Mouse (Mus musculus) large intestine, adult 2 months (tissue): ENCODE data around the gene Gm10300. TPM values are rescaled to one million over a fixed set of nuclear protein-coding genes. Genes with fewer than 3 reads are reported as not detected.
A peak's percentile ranks its signal among the peaks of the same experiment; 100 is the strongest.

Source experiments
- DNase-seq: peaks from one replicate; pipeline ENCODE4 v3.0.0-alpha.2; 2012; ENCODE audit warnings: low read depth, low spot score
- WGBS: fragments of 180-500 bp; shearing (Covaris S2); methylation state at CpG from one replicate; pipeline ENCODE4 v1.1.7; 2018; 5-methylcytosine and 5-hydroxymethylcytosine counted together
- polyA plus RNA-seq: library from polyadenylated mRNA; depleted of rRNA; stranded (reverse); fragments of >200 nt; gene quantifications from 2 replicates; pipeline ENCODE4 v1.2.3, GENCODE M21; 2012; rRNA removed

Gm10300 gene
- polyA plus RNA-seq: 0.04 and 0.12 TPM in 2 replicates

DNA sequence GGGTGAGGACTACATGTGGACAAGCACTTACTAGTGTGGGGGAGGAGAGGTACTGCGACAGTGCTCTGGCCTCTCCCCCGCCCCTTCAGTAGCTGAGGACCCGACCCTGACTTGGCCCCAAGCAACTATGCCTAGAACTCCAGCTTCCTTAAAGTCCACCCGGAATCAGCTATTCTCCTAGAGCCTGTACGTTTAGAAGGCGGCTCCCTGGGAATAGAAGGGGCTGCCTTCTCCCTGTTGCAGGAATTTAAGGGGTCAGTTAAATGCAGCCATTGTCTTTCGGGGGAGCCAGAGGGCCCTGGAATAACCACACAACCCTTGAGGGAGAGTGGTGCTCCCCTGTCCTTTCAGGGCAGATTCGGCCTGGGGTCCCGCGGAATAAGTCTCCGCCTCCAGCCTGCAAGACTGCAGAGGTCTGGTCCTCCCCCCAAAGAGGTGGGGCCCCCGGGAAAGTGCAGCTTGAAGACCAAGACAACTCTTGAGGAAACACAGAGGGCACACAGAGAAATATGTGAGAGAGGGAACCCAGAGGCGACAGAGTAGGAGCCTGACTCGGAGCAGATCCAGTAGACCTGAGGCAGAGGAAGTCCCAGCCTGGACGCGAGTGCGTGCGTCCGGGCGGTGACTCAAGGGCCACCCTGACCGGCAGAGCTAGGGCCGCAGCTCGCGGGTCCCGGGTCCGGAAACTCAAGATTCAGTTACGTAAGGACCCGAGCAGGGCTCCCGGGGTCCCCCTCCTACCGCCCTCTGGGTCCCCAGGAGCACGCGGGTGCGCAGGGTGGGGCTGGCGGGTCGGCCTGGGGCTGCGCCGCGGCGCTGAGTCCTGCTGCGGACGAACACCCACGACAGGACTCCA lies at the start of gene Gm10300:
Gene Gm10300 (plus strand): TSS at position 621 of the 856 bp plus-strand sequence.
- 2% methylated on average over 42 of the region's 42 CpGs for WGBS
- DNase-seq: no peak

DNA sequence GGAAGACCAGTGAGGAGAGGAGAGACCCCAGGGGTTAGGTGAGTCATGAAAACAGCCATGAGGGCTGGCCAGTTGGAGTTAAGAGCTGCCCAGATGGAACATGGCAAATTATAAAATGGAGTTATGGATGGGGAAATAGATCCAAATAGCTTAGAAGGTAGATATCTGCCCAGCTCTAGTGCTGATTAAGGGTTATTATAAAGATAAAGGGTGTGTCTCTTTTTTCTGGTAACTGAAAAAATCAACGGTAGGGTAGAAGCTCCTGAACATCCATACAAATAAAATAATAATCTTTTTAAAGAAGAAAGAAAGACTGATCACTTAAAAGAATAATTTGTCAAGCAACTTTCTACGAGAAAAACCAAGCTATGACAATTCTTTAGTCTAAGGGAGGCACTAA lies 49.2 kb upstream of the Gm10300 start:
- DNase-seq: no peak
- 55% methylated on average over 2 of the region's 2 CpGs for WGBS

DNA sequence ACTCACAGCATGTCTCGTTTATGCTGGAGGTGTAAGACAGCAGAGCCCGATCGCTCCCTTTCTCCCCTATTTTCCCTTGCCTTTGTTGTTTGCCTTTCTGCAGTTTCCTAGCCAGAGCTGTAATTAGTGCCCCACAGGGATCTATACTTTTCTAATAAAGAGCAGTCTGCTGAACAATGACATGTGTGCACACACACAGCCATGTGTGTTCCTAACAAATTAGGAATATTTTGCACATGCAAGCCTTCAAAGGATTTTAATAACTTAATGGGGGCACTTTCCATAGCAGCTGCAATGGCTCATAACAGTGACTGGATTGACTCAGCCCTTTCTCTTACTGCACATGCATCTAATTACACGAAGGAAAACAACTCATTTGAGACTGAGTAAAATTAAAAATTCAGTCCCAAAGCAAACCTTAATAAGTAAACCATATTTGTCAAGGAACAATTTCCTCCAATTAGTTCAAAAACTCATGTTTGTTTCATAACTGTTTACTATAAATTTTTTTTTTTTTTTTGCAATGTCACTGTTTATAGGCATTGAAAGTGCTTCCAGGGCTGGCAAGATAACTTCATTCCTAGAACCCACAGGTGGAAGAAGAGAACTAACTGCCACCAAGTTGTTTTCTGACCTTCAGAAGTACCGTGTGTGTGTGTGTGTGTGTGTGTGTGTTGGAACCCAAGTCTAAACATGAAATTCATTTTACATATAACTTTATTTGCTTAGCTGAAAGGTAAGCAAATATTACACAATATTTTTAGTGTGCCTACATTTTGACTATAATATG lies 48.6 kb upstream of the Gm10300 start:
- 43% methylated on average over 5 of the region's 5 CpGs for WGBS
- DNase-seq: no peak

DNA sequence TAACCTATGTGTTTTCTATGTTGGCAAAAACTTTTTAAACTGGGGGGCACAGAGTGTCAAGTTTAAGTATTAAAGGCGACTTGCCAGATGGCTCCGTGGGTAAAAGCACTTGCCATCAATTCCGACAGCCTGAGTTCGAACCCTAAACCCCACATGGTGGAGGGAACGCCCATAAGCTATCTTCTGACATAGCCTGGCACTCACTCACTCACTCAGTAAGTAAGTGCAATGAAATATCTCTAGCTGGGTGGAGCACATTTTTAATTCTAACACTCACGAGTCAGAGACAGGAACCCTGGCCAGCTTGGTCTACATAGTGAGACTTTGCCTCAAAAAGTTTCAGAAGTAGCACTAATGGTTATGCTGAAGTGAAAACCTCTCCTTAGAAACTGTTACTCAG lies 47.3 kb upstream of the Gm10300 start:
- no peak for DNase-seq
- 84% methylated on average over 6 of the region's 6 CpGs for WGBS

DNA sequence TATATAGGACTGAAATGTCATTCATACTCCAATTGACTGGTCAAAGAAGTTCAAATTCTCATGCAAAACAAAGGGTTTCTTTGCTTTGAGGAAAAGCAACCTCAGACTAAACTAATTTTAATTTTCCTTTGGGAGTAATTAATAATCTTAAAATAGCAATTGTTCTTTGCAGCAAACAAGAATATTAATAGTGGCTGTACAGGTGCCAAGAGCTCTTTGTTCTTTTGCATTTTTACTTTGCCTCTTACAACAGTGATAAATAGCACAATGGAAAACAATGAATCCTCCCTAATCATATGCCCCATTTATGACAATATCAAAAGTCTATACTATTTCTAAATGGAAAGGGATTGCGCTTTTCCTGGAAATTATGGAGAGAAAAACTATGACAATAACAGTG lies 46.7 kb upstream of the Gm10300 start:
- WGBS: 90% methylated on average over 1 of the region's 1 CpGs
- no peak for DNase-seq

DNA sequence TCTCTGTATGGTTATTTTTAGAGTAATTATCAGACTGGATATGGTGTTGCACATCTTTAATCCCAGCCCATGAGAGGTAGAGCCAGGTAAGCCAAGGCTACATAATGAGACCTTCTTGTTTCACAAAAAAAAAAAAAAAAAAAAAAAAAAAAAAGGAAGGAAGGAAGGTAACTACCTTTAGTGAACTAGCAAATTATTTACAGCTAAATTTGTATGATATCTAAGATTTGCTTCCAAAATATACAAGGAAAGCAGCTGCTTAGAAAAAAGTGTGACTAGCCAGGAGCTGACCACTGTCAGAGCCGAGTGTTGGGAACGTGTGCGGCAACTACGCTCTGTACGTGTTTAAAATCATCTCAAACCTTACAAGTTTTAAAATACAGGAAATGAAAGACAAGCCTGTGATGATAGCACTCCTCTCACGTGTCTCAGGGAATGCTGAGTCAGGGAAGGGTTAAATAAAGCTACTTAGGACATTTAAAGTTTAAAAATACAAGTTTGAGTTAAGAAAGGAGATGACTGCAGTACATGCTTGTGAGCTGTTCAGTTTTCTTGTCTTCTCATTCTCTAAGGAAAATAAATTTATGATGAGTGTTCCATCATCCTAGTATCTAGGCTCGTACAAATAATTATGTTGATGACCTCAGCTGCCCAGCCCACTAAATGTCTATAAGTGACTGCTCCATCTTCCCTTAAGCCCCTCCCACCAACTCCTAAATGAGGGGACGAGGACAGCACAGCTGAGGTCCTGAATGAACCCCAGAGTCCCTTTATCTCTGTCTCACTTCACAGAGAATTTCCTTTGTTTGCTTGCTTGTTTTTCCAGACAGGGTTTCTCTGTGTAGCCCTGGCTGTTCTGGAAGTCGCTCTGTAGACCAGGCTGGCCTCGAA lies 44.4 kb upstream of the Gm10300 start:
- 67% methylated on average over 10 of the region's 10 CpGs for WGBS
- no peak for DNase-seq

DNA sequence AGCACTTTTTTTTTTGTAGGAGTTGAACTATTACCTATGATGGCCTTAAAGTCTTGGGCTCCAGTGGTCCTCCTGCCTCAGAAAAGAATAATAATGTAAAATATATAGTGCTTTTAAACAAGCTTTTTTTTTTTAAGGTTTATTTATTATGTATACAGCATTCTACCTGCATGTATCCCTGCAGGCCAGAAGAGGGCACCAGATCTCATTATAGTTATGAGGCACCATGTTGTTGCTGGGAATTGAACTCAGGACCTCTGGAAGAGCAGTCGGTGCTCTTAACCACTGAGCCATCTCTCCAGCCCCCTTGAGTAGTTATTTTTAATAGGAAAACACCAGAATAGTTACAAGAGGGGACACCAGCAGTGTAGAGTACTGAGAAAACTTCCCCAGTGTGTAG lies 41.3 kb upstream of the Gm10300 start:
- no peak for DNase-seq
- 89% methylated on average over 1 of the region's 1 CpGs for WGBS

DNA sequence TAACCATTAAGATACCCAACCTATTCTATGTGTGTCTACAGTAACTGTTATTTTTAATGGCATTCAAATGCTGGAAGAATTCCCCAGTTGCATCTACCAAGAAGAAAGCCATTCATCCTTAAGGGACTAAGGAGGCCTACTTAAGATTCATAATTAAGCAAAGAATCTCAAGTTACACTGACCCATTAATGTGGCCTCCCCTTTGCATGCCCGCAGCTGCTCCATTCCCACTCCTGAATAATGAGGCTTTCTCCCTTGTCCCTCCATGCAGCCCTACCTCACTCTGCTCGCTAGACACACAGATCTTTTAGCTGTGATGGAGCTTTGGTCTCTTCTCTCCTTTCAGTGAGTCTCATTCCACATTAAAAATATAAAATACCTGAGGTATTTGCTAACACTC lies 40.3 kb upstream of the Gm10300 start:
- WGBS: 93% methylated on average over 2 of the region's 2 CpGs
- no peak for DNase-seq

DNA sequence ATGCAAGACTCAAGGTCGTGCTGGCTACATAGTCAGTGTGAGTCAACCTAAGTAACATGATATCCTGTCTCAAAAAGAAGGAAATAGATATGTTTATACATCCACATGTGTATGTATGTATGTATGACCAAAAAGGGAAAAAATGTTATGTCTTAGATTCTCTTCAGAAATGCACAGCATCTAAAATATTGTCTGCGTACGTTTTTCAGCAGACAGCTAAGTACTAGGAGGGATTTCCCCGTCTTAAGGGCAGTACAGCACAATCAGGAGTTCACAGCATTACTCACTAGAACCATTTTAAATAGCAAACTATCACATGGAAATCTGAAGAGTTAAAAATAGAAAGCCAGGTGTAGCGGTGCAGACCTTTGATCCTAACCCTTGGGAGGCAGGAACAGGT lies 37.4 kb upstream of the Gm10300 start:
- 59% methylated on average over 5 of the region's 5 CpGs for WGBS
- no peak for DNase-seq

DNA sequence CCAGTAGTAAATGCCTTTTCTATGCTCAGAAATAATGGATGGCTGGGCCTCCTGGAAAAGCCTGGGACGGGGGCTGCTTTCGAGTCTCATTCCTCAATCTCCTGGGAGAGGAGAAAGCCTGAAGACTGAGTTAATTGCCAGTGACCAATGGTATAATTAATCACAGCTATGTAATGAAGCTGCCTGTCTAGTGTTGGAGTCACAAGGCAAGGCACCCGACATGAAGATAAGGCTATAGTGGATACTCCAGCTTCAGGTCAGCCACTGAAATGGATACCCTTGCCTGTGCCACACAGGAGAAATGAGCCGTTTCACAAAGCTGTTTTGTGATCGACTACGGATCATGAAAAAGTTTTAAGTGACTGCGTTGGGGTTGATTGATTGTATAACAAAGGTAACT lies 36.5 kb upstream of the Gm10300 start:
- no peak for DNase-seq

DNA sequence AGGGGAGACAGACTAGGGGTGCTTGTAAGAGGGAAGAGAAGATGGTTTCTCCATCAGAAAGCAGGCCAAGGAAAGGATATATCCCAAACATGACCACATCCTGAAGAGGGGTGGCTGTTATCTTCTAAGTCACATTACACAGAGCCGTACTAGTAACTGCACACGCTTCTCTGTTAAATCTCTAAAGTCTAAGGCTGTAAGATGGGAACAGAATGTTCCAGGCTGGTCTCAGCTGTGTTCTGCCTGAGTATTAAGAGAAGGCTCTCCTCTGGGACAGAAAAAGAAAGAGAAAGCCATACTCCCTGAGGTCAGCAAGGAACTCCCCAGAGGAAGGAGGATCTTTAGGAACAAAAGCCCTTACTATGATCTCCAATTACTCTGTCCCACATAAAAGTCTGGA lies 35.7 kb upstream of the Gm10300 start:
- WGBS: 85% methylated on average over 2 of the region's 2 CpGs
- DNase-seq: no peak

More for the DNA sequence above, 36.5 kb upstream of the Gm10300 start:
- 91% methylated on average over 7 of the region's 7 CpGs for WGBS

DNA sequence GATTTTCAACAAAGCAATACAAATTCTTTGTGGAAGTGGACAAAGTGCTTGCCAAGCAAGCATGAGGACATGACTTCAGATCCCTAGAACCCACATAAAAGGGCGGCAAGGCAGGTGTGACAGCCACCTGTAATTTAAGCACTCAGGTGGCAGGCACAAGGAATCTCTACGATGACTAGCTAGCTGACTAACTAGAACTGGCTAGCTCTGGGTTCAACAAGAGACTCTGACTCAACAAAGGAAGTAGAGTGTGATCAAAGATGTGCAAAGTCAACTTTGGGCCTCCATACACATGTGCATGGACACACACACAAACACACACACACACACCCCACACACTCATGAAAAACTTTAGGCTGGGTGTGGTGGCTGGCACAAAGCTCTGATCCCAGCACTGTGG lies 35.0 kb upstream of the Gm10300 start:
- WGBS: 48% methylated on average over 2 of the region's 2 CpGs
- no peak for DNase-seq

DNA sequence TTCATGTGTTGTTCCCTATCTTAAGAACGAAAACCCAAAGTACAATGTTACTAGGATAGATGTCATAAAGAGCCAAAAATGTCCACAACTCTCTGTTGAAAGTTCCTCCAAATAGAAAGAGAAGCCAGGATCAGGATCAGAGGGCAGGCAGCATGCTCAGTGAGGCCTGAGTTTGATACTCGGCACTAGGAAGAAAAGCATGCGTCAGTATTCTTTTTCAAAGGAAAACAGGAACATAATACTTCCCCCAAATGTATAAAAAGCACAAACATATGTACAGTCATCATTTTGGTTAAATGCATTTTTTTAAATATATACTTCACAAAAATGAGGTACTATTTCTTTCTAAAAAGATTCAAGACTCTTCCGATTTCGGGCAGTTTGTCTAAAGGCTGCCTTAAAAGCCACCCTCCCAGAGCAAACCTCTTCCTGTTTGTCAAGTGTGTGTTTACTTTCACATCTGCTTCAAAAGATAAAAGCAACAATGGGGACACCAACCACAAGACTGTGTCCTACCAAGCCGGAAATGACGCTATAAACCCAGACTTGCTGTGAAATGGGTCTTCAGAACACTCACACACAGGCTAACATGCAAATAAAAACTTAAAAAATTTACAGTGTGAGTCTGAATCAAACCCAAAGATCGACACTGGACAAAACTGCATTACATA lies 34.4 kb upstream of the Gm10300 start:
- no peak for DNase-seq
- WGBS: 51% methylated on average over 8 of the region's 8 CpGs

DNA sequence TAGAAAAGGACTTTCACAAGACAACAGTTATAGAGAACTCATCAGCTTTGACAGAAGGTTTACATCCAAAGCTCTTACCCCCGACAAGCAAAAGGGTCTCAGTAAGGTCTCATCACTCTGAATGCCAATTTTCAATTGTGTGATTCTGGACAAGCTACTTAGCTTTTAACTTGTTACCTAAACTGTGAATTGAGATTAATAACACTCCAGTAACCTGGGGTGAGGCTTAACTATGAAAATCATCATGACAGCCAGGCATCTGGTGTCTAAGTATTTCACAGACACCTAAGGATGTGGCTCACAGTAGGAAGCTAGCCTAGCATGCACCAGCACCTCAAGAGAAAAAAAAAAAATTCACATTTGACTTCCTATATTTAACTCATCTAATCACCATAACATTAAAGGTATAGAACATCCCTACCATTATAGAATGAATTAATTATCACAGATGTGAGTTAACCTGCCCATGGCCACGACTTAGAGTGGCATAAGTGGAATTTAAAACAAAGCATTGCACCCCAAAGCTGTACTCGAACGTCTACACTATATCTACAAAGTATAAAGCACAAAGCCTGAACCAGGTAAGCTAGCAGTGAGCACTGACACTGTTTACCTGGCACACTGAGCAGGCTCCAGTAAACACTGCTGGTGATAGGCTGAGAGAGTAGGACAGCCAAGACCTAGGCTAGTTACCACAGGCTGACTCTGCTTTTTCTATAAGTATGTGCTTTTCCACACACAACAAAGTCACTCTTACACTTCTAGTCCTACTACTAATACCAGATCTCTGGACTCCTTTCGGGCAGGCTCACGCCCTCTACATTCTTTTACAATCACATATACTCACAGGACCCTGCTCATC lies 32.8 kb upstream of the Gm10300 start:
- WGBS: 80% methylated on average over 6 of the region's 6 CpGs
- DNase-seq: no peak

DNA sequence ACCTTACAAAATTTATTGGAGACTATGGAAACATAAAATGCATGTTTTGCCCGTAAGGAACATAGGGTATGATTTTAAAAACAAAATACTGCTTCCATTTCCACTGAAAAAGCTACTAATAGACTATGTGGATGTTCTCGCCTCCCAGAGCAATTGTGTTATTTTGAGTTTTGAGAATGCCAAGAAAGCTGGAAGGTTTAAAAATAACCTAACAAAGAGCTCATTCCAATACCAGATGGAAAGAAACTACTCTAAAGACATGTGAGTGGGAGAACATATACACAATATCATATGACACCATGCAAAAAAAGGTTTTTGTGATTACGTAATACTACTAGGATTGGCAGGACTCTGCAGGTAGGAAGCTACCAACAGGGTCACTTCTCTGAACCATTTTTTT lies 30.8 kb upstream of the Gm10300 start:
- no peak for DNase-seq
- 90% methylated on average over 3 of the region's 3 CpGs for WGBS

DNA sequence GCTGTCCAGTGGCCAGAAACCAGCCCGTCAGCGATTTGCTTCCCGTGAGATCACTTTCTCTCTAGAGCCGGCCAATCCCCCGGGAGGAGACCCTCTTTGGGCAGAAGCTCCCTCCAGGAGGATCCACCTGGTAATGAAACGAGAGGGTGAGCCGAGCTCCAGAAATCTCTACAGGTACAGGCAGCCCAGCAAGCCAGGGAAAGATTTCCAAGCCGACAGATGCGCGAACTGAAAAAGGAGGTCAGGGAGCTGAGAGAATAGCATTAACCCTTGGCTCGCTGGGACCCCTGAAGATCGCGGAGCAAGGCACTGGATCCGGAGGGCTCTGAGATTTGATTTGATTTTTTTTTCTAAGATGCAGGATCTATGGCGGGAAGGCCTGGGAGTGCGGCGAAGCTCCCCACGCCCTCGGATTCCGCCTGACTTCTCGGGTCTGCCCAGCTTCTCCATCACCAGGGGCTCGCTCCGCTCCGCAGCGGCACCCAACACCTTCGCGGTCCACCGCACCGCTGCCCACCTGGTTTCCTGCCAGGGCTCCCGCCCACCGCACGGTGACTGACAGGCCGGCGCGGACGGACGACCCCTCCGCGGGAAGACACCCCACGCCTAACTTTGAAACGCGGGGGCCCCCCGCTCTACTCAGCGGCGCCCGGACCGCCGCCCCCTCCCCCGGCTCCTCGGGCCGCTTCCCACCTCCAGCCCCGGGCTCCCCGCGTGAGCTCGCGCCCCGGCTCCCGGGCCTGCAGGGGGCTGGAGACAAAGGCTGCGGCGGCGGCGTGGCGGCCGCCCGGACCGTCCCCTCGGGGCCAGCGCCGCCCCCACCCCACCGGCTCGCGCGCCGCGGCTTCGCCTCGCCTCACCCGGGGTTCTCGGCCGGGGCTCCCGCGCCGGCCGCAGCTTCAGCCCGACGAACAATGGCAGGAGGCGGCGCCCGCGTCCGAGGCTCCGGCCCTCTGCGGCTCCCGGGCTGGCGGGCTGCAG lies 26.2 kb upstream of the Gm10300 start:
- no peak for DNase-seq
- WGBS: 4% methylated on average over 94 of the region's 95 CpGs

DNA sequence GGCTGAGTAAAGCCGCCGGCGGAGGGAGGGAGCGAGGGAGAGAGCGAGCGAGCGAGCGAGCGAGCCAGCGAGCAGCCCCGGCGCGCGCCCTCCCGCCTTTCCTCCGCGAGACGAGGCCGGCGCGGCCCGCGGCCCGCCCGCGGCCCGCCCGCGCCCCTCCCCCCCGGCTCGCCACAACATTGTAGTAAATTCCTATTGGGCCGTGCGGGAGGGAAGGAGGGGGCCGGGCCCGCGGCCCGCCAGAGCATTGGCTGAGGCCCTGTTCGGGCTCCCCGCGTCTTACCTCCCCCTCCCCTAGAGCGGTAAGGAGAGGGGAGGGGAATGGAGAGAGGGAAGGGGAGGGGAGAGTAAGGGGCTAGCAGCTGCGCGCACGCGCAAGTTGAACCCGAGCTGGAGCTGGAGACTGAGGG lies 25.5 kb upstream of the Gm10300 start:
- peak; percentile 38 for DNase-seq
- 0% methylated on average over 20 of the region's 46 CpGs for WGBS
